Mouse (Mus musculus) E14TG2a.4 (cell line): Measurements from ENCODE around the gene Lpar1.

Experiments
- H3K27me3 ChIP-seq: 2 replicates; pipeline ENCODE4 v1.6.1; 2014; ENCODE audit warnings: low read length, control low read depth; ENCODE audit not compliant: insufficient read depth
- H3K36me3 ChIP-seq: 2 replicates; pipeline ENCODE4 v1.6.1; 2014; ENCODE audit warnings: low read length, control low read depth; ENCODE audit not compliant: insufficient read depth
- H3K4me1 ChIP-seq: replicated peaks from 2 replicates; pipeline ENCODE4 v1.6.1; 2014; ENCODE audit warnings: low read depth, low read length, control low read depth
- H3K4me3 ChIP-seq: replicated peaks from 2 replicates; pipeline ENCODE4 v1.5.1; 2014; ENCODE audit warnings: mild to moderate bottlenecking, low read length
- H3K9me3 ChIP-seq: 2 replicates; pipeline ENCODE4 v1.6.1; 2014; ENCODE audit warnings: low read length, control low read depth
- CTCF ChIP-seq: conservative IDR thresholded peaks from 2 replicates; pipeline ENCODE4 v1.5.1; 2014; ENCODE audit warnings: low read length
- NANOG ChIP-seq: IDR thresholded peaks from 2 replicates; pipeline ENCODE4 v1.6.1; 2014; ENCODE audit warnings: borderline replicate concordance, low read length, mixed read lengths
- POU5F1 ChIP-seq: IDR thresholded peaks from 2 replicates; pipeline ENCODE4 v1.6.1; 2014; ENCODE audit warnings: low read length, borderline replicate concordance

Gene Lpar1

DNA sequence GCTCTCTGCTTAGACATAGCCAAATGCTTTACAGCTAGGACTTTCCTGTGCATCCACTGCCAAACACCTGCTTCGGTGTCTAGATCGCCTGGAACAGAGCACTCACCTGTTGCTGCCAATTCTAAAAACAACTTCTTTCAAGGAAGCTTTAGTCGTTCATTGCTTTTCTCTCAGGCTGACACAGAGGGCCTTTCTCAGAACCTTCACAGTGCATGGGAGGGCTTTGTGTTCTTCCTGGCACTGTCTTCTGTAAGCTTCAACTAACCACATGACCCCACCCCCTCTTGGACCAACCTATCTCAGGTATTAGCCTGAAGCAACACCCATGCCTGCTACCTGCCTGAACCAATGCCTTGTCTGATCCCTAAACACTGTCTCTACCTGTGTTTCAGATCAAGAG lies 15.0 kb downstream of the Lpar1 start:
- H3K27me3 ChIP-seq, result peaks cover 11% of the 10 kb centered on the region; the same call in 1 of the 2 replicates
- H3K36me3 ChIP-seq, result no peaks in the 10 kb centered on the region
- no peak overlapping the region for H3K4me3 ChIP-seq
- TF ChIP-seq POU5F1 (no peak), CTCF (no peak), NANOG (no peak)
- H3K9me3 ChIP-seq, result peaks cover 2% of the 10 kb centered on the region; the same call in 1 of the 2 replicates
- H3K4me1 ChIP-seq, result peaks cover 35% of the 10 kb centered on the region

DNA sequence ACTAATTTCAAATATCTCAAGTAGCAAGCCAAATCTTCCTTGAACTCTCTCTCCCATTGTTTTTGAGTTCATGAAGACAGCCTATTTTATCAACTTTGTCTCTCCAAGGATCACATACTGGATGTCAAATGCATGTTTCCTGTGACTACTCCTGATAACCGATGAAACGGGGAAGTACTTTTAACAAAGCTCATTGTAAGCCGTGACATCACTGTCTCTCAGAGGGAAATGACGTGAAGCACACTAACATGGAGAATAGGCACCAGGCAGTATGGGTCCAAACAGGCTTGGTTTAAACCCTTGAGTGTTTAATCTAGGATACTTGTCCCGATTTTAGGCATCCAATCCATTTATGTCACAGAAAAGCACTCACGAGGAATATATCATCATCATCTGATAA lies 17.9 kb downstream of the Lpar1 start:
- Histone ChIP-seq H3K4me1 (peaks cover 25% of the 10 kb centered on the region), H3K9me3 (peaks cover 2% of the 10 kb centered on the region; the same call in 1 of the 2 replicates), H3K4me3 (no peak overlapping the region), H3K27me3 (peaks cover 11% of the 10 kb centered on the region; the same call in 1 of the 2 replicates), H3K36me3 (no peaks in the 10 kb centered on the region)
- no peak for TF ChIP-seq NANOG
- TF ChIP-seq POU5F1, result no peak
- TF ChIP-seq CTCF, result no peak

DNA sequence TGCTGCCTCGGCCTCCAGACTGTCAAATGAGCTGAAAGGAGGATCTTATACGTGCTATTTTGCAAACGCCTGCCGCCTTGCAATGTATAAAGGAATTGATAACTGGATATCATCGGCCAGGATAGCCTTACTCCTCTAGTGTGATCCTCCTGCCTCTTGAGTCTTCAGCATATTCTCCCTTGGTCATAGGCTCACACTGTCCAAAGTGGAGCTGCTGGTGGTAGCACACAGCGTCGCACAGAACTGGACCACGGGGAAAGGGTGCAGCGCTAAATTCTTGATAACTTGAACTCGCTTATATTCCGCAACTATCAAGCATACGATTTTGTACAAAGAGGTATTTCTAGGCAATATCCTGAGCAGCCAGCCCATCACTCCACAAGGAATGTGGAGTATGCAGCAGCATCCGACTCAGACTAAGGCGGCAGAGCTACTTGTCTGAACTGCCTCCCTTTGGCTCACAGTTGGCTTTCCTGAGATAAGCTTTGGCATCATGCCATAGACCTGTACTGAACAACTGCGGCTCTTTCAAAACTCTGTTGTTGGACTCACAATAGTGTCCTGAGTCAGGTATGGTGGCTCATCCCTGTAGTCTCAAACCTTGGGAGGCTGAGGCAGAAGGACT lies 18.9 kb downstream of the Lpar1 start:
- Histone ChIP-seq H3K4me3 (no peak overlapping the region), H3K27me3 (peaks cover 11% of the 10 kb centered on the region; the same call in 1 of the 2 replicates), H3K36me3 (no peaks in the 10 kb centered on the region), H3K9me3 (peaks cover 2% of the 10 kb centered on the region; the same call in 1 of the 2 replicates), H3K4me1 (peaks cover 25% of the 10 kb centered on the region)
- TF ChIP-seq POU5F1 (no peak), CTCF (no peak), NANOG (no peak)

DNA sequence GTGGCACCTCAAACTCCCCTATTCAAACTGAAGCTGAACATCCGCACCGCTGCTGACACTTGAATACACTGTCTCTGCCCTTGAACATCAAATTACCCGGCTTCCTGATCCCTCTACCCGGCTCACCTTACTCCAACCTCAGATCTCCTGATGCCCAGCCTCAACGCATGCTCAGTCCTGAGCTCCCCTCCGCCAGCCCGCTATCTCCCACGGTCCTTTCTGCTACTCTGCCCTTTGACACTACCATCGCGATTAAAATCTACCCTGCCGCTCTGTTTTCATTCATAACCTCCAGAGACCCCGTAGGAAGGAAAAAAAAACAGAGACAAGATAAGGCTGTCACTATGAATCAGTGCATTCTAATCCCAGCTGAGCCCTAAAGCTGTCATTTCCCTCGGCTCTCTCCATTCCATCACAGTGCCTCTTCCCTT lies 19.5 kb downstream of the Lpar1 start:
- peaks cover 2% of the 10 kb centered on the region; the same call in 1 of the 2 replicates for H3K9me3 ChIP-seq
- H3K4me3 ChIP-seq, result no peak overlapping the region
- H3K4me1 ChIP-seq, result peaks cover 21% of the 10 kb centered on the region
- TF ChIP-seq CTCF (no peak), POU5F1 (no peak), NANOG (no peak)
- H3K27me3 ChIP-seq, result peaks cover 11% of the 10 kb centered on the region; the same call in 1 of the 2 replicates
- no peaks in the 10 kb centered on the region for H3K36me3 ChIP-seq

DNA sequence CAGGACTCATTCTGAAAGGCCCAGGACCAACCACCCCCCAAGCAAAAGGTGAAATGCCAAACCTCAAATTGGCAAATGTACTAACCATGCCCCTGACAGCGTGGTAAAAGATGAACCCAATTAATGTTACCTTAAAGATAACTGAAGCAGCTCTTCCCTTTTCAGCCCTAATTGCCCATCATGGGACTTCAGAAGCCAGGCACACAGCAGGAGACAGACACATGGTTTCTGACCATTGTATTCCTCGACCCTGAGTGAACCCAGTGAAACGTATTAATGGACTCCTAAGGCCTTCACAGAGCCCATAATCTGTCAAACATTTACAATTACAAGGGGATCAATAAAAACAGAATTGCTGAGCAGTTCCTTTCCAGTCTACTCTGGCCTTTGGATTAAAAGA lies 20.2 kb downstream of the Lpar1 start:
- Histone ChIP-seq H3K4me1 (peaks cover 16% of the 10 kb centered on the region), H3K36me3 (no peaks in the 10 kb centered on the region), H3K27me3 (peaks cover 11% of the 10 kb centered on the region; the same call in 1 of the 2 replicates), H3K4me3 (no peak overlapping the region), H3K9me3 (peaks cover 2% of the 10 kb centered on the region; the same call in 1 of the 2 replicates)
- no peak for TF ChIP-seq POU5F1
- TF ChIP-seq NANOG, result peak; percentile 35; the same call in 1 of the 2 replicates

DNA sequence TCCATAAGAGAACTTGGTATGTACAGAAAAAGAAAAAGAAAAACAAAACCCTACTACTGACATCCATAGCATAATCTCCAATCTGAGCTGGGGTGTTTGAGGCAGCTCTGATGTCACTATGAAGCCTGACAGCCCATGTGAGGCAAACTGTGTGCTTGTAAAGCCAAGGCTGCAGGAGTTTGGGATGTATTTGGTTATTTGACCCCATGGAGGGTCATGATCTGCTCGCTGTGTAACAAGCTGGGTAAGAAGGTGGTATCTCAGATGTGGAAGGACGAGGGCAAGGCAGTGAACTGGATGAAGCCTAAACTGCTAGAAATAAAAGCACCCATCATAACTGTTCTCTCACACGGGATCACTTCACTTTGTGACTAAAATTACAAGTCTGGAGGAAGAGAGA lies 21.4 kb downstream of the Lpar1 start:
- no peak overlapping the region for H3K4me3 ChIP-seq
- peaks cover 11% of the 10 kb centered on the region; the same call in 1 of the 2 replicates for H3K27me3 ChIP-seq
- TF ChIP-seq CTCF (no peak), NANOG (no peak), POU5F1 (no peak)
- H3K4me1 ChIP-seq, result peaks cover 16% of the 10 kb centered on the region
- peaks cover 2% of the 10 kb centered on the region; the same call in 1 of the 2 replicates for H3K9me3 ChIP-seq
- no peaks in the 10 kb centered on the region for H3K36me3 ChIP-seq

DNA sequence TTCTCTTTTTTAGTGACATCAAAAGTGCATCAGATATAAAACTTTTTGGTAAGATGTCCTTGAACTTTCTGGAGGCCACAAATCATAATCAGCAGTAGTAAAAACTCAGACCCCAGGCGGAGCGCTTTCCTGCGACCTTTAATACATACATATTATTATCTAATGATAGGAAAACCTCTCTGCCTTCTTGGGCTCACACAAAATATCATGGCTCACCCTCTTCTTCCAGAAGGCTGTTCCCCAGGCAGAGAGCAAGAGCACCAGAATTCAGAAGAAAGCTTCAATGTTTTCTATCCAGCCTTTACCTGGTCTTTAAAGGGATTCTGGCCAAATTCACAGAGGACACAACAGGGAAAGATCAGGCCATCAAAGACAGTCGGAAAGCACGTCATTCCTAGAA lies 23.0 kb downstream of the Lpar1 start:
- Histone ChIP-seq H3K4me1 (peaks cover 16% of the 10 kb centered on the region), H3K27me3 (peaks cover 8% of the 10 kb centered on the region; the same call in 1 of the 2 replicates), H3K9me3 (no peaks in the 10 kb centered on the region), H3K4me3 (no peak overlapping the region), H3K36me3 (no peaks in the 10 kb centered on the region)
- TF ChIP-seq POU5F1, result no peak
- no peak for TF ChIP-seq NANOG
- TF ChIP-seq CTCF, result no peak

DNA sequence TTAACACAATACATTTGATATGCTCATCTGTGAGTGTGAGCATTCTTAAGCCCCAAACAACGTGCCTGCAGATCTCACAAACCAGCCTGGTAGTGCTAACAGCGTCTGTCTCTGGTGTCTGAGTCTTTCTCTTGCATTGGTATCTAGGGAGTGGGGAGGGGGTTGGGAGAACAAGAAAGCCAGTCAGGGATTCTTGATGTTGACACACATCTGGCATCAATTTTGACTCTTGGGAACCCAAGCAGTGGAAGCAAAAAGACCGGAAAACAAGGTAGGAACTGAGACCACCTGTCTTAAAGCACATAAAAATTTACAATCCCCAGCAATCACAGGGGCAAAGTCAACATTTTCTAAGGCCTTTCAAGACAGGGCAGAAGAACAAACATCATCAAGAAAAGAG lies 23.4 kb downstream of the Lpar1 start:
- H3K9me3 ChIP-seq, result no peaks in the 10 kb centered on the region
- TF ChIP-seq POU5F1 (no peak), NANOG (no peak), CTCF (no peak)
- peaks cover 8% of the 10 kb centered on the region; the same call in 1 of the 2 replicates for H3K27me3 ChIP-seq
- peaks cover 16% of the 10 kb centered on the region for H3K4me1 ChIP-seq
- no peak overlapping the region for H3K4me3 ChIP-seq
- no peaks in the 10 kb centered on the region for H3K36me3 ChIP-seq

DNA sequence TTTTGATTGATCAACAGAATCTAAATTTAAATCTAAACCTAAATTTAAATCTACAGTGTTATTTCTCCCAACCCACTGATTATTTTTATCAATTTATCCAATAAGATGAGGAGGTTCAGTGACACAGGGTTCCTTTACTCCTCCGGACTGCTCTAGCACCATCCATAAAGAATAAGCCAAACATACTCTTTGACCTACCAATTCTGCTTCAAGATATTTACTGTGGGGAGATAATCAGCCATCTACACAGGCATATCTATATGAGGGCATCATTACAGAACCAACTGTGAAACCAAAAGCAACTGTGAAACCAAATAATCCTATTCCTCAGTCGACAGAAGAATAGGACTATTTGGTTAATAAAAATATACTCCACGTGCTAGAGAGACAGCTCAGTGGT lies 25.8 kb downstream of the Lpar1 start:
- H3K4me1 ChIP-seq, result no peaks in the 10 kb centered on the region; the same call in 1 of the 2 replicates
- no peaks in the 10 kb centered on the region for H3K27me3 ChIP-seq
- H3K4me3 ChIP-seq, result no peak overlapping the region
- H3K9me3 ChIP-seq, result no peaks in the 10 kb centered on the region
- TF ChIP-seq POU5F1 (no peak), CTCF (no peak), NANOG (no peak)
- H3K36me3 ChIP-seq, result no peaks in the 10 kb centered on the region
